Mouse (Mus musculus): ENCODE data around the gene Haspin.

DNA sequence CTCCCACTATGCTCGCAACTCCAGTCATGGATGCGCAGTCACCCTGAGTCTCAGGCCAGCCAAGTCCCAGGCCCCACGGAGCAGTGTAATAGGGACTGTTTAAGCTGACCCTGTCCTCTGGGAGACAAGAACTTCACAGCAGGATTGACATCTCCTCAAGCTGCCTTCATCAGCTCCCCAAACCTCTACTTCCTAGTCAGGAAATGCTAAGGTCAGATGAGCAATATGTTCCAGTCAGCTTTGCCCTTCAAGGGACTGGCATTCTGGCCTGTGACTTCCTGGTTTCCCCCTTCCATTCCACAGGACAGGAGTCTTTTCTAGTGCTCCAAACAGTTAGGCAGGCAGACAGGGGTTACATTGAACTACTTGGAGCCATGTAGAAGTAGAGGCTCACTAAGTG, 28.2 kb downstream of the Haspin start:
- TF ChIP-seq CTCF (IDR thresholded peaks at IDR 0.05; ENCODE audit: low read depth), result no peak
- TF ChIP-seq EP300 (IDR thresholded peaks at IDR 0.05; ENCODE audit: low read depth), result no peak

Data from liver, postnatal 0 days (tissue).